Mouse (Mus musculus): ENCODE measurements around the gene Ndufs5.

DNA sequence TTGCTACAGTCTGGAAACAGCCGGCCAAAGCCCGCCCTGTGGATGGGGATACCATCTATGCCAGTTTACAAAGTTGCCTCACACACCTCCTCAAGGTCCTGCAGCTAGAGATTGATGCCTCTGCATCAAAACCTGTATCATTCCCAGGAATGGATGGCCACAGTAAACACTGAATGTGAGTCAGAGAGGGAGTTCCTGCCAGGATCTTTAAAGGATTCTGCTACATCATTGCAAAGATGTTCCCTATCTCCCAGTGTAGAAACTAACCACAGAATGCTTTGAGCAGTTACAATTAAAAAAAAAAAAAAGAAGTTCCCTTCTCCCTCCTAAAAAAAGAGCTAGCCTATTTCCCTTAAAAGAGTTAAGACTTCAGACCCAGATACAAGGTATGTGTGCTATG lies 12.7 kb downstream of the Ndufs5 start:
- no peak for TF ChIP-seq CTCF (IDR thresholded peaks at IDR 0.05; ENCODE audit: borderline replicate concordance, insufficient read depth, low read depth, low read length)
- no peak for TF ChIP-seq POLR2A (IDR thresholded peaks at IDR 0.05; ENCODE audit: borderline replicate concordance, insufficient read depth, low read length)

Data from cerebellum, adult 2 months (tissue).